Mouse (Mus musculus): Measurements from ENCODE around the gene Oxct2a.

DNA sequence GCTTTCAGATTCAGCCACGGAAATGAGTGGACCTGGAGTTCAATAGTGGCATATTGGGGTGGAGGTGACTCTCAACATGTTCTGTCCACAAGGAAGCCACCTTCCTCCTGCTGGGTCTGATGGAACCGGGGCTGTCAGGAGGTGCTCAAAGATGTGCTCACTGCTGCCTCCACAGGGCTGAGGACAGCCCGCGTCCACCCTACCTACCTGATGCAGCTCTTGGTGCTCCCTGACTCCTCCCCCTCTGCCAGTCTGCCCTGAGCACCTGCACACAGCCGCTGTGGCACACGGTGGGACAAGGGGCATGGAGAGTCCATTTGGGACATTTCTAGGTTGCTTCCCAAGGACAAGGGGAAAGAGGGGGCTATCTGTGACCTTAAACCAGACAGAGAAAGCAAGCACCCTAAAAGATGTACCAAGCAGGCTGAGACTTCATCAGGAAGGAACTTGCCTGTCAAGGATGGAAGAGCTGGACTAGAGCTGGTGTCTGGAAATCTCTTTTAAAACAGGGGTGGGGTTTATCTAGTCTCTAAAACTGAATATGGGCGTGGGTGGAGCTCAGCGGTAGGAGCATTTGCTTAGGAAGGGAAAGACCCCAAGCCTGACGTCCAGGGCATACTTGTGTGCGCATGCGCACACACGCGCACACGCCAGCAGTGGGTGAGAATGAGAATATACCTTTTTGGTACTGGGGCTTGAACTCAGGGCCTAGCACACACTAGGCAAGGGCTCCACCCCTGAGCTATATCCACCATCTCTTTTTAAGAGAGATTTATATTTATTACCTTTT lies 12.6 kb upstream of the Oxct2a start:
- TF ChIP-seq CTCF (IDR thresholded peaks at IDR 0.05; ENCODE audit: borderline replicate concordance, insufficient read depth, low read depth, low read length) (no peak), POLR2A (IDR thresholded peaks at IDR 0.05; ENCODE audit: borderline replicate concordance, insufficient read depth, low read length) (no peak)

Data from cerebellum, adult 2 months (tissue).